Mouse (Mus musculus): ENCODE results near the gene Jup.

Gene Jup

GRCm38 (mm10) chr11:100406995-100407705 lies 9.6 kb upstream of the Jup start:
- DNase-seq, result no peak

- DNase-seq, result peak; percentile 31 to 63
Observed at GRCm38 (mm10) chr11:100406273-100406672, 8.7 kb upstream of the Jup start.

DNA sequence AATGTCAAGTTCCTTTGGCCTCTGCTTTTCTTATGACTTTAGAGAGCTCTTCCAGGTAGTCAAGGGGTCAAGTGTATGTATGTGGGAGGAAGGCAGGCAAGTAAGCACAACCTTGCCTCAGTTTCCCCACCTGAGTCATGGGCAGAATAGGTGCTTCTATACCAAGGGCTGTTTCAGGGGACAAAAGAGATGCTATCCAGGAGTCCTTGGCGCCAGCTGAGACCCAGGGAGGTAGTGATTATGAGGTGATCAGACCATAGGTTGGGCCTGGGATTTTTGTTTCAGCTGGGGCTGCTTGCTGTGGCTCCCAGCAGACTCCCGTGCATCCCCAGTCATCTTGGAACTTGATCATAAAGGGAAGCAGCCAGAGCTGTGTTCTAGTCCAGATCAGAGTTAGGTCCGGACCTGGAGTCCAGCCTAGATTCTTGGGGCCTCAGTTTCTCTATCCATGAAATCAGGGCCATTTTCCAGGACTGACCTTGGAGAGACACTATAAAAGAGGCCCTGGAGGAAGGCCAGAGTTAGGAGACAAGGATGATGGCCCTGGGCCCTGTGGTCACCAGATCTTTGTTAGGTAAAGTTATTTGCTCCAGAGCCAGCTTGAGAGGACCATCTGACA lies 7.0 kb upstream of the Jup start:
- no peak for DNase-seq

GRCm38 (mm10) chr11:100403445-100404134 lies 6.0 kb upstream of the Jup start:
- DNase-seq, result peak in 1 of 2 experiments; percentile 57

DNA sequence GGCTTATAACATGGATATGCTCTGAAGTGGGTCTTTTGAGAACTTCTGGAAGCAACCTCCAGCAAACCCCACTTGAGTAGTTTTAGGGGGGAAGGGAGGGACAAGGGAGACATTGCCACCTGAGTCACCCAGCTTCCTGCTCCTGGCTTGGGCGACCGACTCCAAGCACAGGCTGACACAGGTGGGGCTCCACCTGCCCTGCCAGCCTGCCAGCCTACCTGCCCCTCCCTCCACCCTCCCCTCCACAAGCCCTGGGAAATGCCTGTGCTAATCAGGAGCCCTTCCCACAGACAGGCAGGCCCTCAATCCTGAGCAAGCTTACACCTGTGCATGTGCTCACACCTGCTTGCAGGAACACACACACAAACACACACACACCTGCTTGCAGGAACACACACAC lies 5.1 kb upstream of the Jup start:
- DNase-seq, result peak; percentile 60 to 83

GRCm38 (mm10) chr11:100402240-100402639 lies 4.7 kb upstream of the Jup start:
- DNase-seq, result no peak

DNA sequence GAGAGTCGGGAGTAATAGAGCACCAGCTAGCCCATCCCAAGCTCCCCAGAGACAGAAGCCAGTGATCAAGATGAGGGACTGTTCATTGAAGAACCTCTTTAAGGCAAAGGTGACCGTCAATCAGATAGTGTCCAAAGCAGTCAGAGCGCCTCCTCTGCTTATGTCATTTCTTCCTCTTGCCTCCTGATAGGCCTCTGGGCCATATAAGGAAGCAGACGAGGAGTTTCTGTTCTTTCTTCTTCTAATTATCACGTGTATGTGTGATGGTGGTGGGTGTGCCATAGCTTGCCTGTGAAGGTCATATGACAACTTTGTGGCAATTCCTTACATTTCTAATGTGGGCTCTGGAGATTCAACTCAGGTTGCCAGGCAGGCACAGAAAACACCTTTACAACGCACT lies 3.3 kb upstream of the Jup start:
- DNase-seq, result no peak

DNA sequence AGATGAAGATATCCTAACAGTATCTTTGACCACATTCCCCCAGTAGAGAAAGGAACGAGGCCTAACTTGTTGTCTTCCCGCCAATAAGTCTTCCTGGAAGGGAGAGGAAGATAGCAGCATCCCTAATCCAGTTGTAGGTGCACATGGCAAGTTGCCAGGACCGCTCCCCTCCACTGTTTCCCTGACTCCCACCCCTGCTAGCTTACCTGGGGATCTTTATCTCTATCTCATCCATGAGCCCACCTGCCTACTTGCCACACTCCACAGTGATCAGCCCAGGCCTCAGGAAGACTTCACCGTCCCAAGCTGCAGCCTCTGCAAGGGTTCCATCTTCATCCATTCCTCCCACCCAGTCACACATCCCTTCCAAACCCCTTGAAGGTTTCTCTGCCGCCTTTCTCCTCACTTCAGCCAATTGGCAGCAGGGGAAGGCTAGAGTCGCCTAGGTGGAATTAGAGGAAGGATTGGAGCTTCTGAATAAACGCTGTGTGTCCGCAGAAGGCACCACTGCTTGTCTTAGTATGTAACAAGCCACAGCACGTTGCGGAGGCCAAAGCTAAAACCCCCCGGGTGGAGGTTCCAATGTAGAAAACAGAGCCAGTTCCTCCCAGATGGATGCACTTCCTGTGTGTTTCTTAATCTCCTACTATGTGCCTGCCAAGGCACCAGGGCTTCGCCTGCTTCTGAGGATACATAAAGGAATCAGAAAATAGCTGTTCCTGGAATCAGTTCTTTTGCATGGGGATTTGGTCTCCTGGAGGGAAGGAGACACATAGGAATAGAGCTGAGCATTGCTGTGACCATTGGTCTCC lies 2.4 kb upstream of the Jup start:
- no peak for DNase-seq

DNA sequence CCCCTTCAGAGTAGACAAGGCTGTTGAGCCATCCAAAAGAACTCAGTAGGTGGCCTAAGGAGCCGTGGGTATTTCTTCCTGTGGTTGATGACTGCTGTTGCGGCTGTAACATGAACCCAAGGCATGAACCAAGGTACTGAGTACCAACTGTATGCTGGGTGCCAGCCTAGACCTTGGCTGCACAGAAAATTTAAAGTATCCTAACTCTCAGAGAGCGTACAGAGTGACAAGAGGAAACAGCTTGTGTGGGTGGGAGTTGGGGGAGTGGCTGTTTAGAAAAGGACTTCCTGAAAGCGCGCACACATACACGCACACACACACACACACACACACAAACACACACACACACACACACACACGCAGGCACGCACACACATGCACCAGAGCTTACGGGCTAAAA lies 1.8 kb upstream of the Jup start:
- DNase-seq, result peak; percentile 53 to 57

- DNase-seq, result no peak
Observed at GRCm38 (mm10) chr11:100398517-100398916, 954 bp upstream of the Jup start.

- DNase-seq, result peak; percentile 49 to 64
Observed at GRCm38 (mm10) chr11:100396886-100397599, 520 bp downstream of the Jup start.

DNA sequence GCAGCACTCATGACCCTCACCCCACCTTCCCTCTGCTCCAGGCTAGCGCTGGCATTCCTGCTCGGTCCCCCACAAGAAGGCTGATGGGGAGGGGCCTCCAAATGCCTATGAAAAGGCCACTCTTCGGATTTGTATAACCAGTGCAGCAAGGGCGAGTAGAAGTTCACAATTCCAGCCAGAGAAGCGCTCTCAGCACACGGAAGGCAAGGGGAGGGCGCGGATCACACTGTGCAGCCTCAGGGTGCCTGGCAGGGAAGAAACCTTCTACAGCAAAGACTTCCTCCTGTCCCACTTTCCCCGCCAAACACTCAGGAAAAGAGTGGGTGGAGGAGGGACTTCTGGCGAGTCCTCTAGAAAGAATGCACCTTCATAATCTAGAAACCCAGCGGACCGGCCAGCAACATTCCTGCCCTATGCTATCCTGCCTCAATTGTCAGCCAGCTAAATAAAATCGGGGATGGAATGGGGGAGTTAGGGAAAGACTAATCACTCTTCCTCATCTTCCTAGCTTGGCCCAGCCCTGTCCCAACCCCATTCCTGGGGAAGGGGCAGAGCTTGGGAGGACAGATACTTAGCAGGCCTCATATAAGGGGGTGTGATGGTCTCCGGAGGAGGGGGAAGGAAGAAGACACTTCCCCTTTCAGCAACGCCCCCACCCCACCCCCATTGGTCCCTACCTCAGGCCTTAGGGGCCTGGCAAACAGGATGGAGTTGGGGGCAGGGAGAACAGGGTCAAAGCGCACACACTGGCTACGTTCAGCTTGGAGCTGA lies 1.5 kb downstream of the Jup start:
- peak; percentile 63 to 72 for DNase-seq

- peak; percentile 80 to 87 for DNase-seq
Observed at GRCm38 (mm10) chr11:100395200-100395599, 2.4 kb downstream of the Jup start.

GRCm38 (mm10) chr11:100394353-100395074 lies 3.0 kb downstream of the Jup start:
- DNase-seq, result no peak

DNA sequence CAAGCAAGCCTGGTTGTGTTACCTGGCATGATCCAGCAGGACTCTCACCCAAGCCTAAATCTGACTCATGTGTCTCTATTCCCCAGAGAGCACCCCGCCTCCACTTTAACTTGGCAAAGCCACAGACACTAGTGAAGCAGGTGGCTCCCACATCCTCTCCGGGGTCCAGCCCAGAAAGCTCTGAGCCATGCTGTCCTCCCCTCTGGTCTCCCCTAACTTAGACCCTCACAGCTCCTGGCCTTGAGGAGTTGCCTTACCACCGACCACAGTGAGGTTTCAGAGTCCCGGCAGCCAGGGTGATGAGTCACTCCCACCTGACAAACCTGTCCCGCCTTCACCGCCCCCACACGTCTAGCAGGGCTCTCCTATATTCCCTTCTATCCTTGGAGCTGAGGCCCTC lies 3.8 kb downstream of the Jup start:
- no peak for DNase-seq

DNA sequence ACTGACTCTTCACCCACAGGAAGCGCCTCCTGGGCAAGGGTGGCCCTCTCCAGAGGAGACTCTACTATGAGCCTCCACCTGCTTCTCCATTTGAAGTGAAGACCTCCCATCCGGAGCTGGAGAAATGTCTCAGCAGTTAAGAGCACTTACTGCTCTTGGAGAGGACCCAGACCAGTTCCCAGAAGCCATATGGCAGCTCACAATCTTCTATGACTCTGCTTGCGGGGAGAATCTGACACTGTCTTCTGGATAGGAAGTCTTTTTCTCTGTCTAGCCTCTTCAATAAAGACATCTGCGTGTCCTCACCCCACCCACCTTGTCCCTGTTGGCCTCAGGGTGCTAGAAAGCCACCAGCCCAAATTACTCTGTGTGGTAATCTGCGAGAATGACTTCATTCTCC lies 4.6 kb downstream of the Jup start:
- DNase-seq, result no peak

DNA sequence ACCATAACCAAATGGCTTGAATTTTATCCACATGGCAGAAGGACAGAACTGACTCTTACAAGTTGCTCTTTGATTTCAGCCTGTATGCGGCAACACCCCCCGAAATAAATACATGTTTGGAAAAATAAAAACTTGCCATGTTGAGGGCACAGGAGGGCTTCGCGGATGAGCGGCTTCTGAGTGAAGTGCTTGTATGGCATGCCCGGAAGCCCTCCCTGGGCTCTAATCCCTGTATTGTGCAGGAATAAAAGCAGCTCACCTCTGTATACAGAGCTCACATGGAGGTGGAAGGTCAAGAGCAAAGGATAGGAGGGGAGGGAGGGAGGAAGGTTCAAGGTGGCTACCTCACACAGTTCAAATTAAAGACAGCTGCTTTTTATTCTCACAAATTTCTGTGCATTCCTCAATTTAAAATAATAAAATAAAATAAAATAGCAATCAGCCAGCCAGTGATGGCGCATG lies 5.6 kb downstream of the Jup start:
- DNase-seq, result no peak

DNA sequence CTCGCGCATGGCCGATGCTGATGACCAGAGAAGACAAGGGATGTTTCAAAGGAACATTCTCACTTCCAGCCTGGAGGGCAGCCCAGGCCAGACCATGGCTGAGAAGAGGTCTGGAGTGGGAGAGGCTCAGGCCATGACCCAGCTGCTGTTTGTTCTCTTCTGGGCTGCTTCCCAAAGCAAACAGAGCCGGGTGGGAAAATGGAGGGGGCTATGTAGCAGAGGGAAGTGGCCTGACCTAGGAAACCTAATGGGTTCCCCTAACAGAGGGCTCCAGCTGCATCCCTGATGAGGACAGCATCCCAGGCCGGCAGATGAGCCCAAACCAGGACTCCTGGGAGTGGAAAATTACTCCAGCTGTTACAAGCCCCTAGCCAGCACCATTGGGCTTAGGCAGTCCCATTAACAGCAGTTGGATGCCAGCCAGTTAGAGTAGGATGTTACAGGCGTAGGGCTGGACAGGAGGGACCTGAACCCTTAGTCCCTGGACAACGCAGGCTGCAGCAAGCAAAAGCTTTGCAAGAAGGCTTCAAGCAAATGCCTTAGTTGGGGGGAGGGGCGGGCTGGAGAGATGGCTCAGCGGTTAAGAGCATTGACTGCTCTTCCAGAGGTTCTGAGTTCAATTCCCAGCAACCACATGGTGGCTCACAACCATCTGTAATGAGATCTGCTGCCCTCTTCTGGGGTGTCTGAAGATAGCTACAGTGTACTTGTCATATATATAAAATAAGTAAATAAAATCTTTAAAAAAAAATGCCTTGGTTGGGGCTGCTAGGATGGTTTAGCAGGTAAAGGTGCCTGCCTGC lies 6.3 kb downstream of the Jup start:
- peak; percentile 84 to 93 for DNase-seq

DNA sequence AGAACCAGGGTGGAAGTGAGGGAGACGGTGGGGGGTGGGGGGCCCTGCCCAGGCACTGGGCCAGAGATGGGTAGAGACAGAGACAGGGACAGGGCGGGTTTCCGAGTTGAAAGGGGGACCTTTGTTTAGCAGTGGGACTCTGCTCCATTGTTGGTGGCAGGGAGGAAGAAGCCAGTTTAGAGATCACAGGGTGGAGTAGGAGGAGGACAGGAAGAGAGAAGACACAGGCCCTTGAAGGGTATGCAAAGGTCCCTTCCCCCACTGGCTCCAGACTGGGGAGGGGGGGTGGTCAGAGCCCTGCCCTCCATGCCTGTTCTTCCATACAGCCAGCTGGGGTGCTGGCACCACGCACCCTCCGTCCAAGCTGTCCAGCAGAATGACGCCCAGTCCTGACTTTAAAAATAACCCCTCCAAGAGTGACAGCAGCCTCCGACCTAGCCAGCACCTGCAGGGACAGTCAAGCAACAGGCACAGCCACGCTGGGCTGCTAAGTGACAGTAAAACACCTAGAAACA lies 7.6 kb downstream of the Jup start:
- DNase-seq, result peak; percentile 80 to 91

DNA sequence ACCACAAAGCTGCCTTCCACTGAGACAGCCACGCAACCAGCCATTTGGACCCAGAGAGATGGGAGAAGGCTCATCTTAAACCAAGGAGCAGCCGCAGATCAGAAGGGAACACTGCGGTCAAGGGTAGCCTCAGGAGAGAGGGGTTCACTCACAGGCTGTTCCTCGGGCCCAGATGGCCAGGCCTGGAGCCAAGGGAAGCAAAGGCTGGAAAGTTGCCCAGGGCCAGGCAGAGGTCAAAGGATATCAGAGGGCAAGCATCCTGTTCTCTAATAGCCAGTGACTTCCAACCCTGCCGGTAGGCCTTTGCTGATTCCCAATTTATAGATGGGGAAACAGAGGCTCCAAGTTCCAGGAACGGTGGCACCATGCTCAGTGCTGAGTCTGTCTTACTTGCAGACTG lies 9.0 kb downstream of the Jup start:
- DNase-seq, result peak; percentile 73 to 85
